Mouse (Mus musculus) lung, postnatal 4 days (tissue): ENCODE results near the gene Slc1a1.

Experiments used
- DNase-seq, 2 experiments: peaks; one replicate each; pipeline ENCODE4 v3.0.0; 2021

Gene Slc1a1

DNA sequence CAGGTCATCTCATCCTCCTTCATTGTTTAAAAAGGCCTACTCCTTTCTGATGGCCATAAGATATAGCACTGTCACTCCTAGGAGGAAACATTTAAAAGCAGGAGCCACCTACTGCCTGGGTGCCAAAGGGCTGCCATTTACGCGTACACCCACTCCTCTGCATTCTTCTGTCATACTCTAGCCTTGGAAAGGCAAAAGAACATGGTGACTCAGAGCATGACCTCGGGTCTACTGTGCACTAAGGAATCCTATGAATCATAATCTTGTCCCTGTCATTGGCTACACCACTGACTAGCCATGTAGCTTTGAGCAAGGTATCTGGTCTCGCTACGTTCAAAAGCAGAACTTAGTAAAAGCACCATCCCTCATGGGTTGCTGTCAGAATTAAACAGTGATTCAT is 91.5 kb downstream of the Slc1a1 start:
- no peak for DNase-seq

- no peak for DNase-seq
These were observed 92.5 kb downstream of the Slc1a1 start for GRCm38 (mm10) chr19:28927396-28927795.

GRCm38 (mm10) chr19:28929034-28929433 is 94.2 kb downstream of the Slc1a1 start:
- DNase-seq = no peak

- DNase-seq = no peak
These were observed 100.0 kb downstream of the Slc1a1 start for GRCm38 (mm10) chr19:28934897-28935296.

DNA sequence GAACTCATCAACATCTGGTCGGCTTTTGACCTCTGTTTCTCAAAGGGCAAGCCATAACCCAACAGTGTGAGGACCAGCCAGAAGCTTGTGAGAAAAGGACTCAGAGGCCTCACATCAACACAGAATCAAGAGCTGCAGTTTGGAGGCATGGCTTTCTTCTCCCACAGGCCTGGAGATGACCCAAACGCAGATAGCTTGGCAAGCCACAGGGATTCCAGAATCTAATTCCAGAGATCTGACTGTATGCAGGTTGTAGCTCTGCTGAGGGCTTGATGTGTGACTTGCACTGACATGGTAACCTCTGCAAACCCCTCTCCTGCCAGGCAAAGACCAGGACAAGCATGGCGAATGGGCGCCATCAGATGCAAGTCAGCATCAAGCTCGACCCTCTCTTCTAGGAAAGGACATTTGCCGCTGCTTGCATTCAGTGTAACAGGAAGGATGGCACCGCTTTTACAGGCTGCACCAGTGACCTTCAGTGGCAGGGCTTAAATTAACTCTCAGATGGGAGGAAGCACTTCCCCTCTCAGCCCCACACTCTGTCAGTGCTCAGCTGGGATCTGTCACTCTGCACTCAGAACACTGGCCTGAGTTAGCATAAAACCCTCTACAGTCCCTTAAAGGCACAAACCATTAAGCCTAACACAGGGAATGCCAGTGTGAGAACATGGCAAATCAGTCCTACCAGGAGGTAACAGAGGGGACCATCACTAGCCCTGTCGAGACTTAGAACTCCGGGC is 105.5 kb downstream of the Slc1a1 start:
- DNase-seq = peak; percentile 66 to 84

DNA sequence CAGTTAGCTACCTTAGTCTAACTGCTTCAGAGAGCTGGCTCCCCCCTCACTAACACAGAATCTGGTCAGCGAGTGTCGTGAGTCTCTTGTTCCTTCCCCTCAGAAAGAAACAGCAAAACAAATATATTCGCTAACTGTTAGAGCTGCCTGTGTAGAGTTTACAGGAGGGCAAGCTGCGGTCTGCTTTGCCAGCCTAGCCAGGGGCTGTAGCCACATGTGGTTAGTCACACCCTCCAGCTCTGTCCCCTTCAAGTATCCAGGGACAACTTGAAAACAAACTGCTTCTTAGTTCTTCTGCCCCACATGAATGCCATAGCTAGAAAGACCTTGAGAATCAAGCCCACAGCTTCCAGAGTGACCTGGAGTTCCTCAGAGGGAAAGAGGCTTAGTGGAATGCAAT is 106.4 kb downstream of the Slc1a1 start:
- DNase-seq = no peak

GRCm38 (mm10) chr19:28946782-28947181 is 111.9 kb downstream of the Slc1a1 start:
- DNase-seq = no peak

DNA sequence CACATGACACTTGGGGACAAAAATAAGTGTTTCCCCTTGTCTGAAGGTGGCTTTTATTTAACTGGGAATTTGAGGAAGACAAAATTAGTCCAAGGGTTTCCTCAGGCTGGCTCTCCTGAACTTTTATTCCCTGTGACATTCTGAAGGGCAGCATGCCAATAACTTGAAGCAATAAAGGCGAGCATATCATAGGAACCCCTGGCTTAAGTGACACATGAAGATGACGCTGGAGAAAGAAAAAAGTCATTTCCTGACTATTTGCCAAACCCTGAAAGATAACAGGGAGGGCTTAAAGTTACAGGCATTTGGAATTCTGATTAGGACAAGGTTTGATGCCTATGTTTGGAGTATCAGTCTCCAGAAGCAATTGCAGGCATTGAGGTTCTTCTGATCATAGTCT is 112.5 kb downstream of the Slc1a1 start:
- no peak for DNase-seq

DNA sequence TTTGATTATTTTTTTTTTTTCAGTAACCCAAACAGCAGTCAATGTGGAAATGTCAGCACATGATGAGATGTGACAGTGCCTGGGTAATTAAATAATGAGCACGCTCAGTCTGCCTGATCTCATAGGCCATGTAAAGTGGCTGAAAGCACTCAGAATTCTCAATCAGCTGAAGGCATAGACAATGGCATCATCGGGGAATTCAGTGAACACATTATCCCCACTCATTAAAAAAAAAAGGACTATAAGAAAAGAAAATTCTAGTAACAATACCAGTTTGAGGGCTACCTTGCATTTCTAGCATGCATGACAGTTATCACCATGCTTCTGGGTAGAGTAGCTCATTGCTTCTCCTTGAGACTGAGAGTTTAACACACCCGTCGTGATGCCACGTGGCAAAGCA is 116.4 kb downstream of the Slc1a1 start:
- no peak for DNase-seq

DNA sequence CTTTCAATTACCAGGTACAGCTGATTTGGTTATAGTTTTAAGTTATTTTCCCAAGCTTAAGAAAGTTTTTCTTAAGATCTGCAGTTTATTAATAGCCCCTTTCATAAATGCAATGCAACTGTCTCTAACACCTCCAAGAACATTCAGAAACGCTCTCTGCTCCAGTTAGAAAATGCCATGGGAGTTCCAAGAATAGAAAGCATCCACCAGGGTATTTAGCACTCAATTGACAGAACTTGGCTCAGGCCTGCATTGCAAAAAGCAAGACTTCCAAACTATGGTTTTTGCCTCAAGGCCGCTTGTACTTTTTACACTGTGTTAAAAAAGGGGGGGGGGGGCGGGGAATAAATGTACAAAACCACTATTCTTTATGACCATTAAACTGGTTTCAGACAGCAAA is 128.3 kb downstream of the Slc1a1 start:
- DNase-seq = no peak

DNA sequence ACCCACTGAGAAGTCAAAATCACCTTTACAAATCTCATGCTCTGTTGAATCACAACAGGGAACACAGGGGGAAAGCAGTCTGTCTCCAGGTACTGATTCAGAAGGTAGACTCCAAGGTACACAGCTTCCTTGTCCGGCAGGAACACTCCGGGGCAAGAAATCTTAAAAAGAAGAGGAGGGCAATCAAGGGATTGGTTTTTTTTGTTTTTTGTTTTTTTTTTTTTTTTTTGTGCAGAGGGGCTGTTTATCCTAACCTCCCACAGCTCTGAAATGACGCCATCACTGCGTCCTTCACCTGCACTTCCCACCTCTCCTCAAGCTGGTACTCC is 128.6 kb downstream of the Slc1a1 start:
- no peak for DNase-seq
